Mouse (Mus musculus) stomach, embryonic 14.5 days (tissue): ENCODE data around the gene Zfp316. TPM values are rescaled to one million over a fixed set of nuclear protein-coding genes. Genes with fewer than 3 reads are reported as not detected.

ENCODE experiments used
- ATAC-seq: fragments of 200-750 bp; cut with Nextera tagmentation; 2 replicates; pipeline ENCODE4 v1.8.0; 2017; ENCODE audit warnings: low read depth, moderate TSS enrichment; ENCODE audit not compliant: insufficient number of reproducible peaks, insufficient read depth, low FRiP score
- H3K27ac ChIP-seq: fragments of 300-500 bp; sonication (generic); 2 replicates; pipeline ENCODE4 v1.5.1; 2014; ENCODE audit warnings: mild to moderate bottlenecking, low read length, moderate library complexity, mixed read lengths
- H3K27me3 ChIP-seq: fragments of 300-500 bp; sonication (generic); 2 replicates; pipeline ENCODE4 v1.6.1; 2014; ENCODE audit warnings: low read length, control low read depth, mixed read lengths; ENCODE audit not compliant: control insufficient read depth, insufficient read depth
- H3K36me3 ChIP-seq: fragments of 300-500 bp; sonication (generic); 2 replicates; pipeline ENCODE4 v1.6.1; 2014; ENCODE audit warnings: mild to moderate bottlenecking, control low read depth, low read length, moderate library complexity, mixed read lengths; ENCODE audit not compliant: control insufficient read depth, insufficient read depth
- H3K4me1 ChIP-seq: fragments of 300-500 bp; sonication (generic); 2 replicates; pipeline ENCODE4 v1.6.1; 2014; ENCODE audit warnings: low read length, control low read depth, mixed read lengths; ENCODE audit not compliant: control insufficient read depth, insufficient read depth
- H3K4me2 ChIP-seq: fragments of 300-500 bp; sonication (generic); replicated peaks from 2 replicates; pipeline ENCODE4 v1.6.1; 2014; ENCODE audit warnings: low read depth, low read length, control low read depth
- H3K4me3 ChIP-seq: fragments of 300-500 bp; sonication (generic); 2 replicates; pipeline ENCODE4 v1.5.1; 2014; ENCODE audit warnings: low read depth, low read length, control low read depth
- H3K9ac ChIP-seq: fragments of 300-500 bp; sonication (generic); replicated peaks from 2 replicates; pipeline ENCODE4 v1.6.1; 2014; ENCODE audit warnings: low read depth, mild to moderate bottlenecking, control low read depth, low read length, moderate library complexity, mixed read lengths
- H3K9me3 ChIP-seq: fragments of 300-500 bp; sonication (generic); 2 replicates; pipeline ENCODE4 v1.6.1; 2016; ENCODE audit warnings: low read depth, low read length, control low read depth; ENCODE audit not compliant: control insufficient read depth
- WGBS: fragments of 180-500 bp; shearing (Covaris S2); extraction: QIAGEN DNeasy Blood & Tissue Kit; methylation state at CpG from one replicate; pipeline ENCODE4 v1.1.7; 2014; 5-methylcytosine and 5-hydroxymethylcytosine counted together
- polyA plus RNA-seq: library from polyadenylated mRNA; unstranded; fragments of >200 nt; fragmentation: Nextera tagmentation; extraction: Ambion mirVana; gene quantifications from 2 replicates; pipeline ENCODE4 v1.2.1, GENCODE M21; 2014

Zfp316 gene
- polyA plus RNA-seq, 1 experiment from 2014 or later: 1.5 TPM

- Histone ChIP-seq H3K36me3 (no peaks in the 10 kb centered on the region), H3K9me3 (no peaks in the 10 kb centered on the region), H3K27ac (no peak overlapping the region), H3K27me3 (no peaks in the 10 kb centered on the region), H3K9ac (no peak overlapping the region), H3K4me1 (0 out of 2 replicates have a peak, but pooled peaks cover 6% of the 10 kb centered on the region), H3K4me2 (no peak overlapping the region), H3K4me3 (no peak overlapping the region)
- 81% methylated on average over 3 of the region's 3 CpGs for WGBS
- no peak for ATAC-seq
Observed at GRCm38 (mm10) chr5:143272108-143272507, 2.3 kb upstream of the Zfp316 start.

- Histone ChIP-seq H3K9me3 (no peaks in the 10 kb centered on the region), H3K4me3 (no peak overlapping the region), H3K4me1 (0 out of 2 replicates have a peak, but pooled peaks cover 6% of the 10 kb centered on the region), H3K4me2 (no peak overlapping the region), H3K9ac (no peak overlapping the region), H3K27me3 (no peaks in the 10 kb centered on the region), H3K27ac (no peak overlapping the region), H3K36me3 (no peaks in the 10 kb centered on the region)
- WGBS: 85% methylated on average over 6 of the region's 6 CpGs
- no peak for ATAC-seq
Observed at GRCm38 (mm10) chr5:143271642-143272041, 1.8 kb upstream of the Zfp316 start.

GRCm38 (mm10) chr5:143270151-143270519, 313 bp upstream of the Zfp316 start:
- 0 out of 2 replicates have a peak, but pooled peaks cover 6% of the 10 kb centered on the region for H3K4me1 ChIP-seq
- peak; percentile 53 for ATAC-seq
- 0 out of 2 replicates have a peak overlapping the region, but pooled peaks have one; percentile 10 for H3K27ac ChIP-seq

GRCm38 (mm10) chr5:143268985-143269362, 848 bp downstream of the Zfp316 start:
- peak overlapping the region; percentile 73 for H3K9ac ChIP-seq
- H3K36me3 ChIP-seq: peaks cover 2% of the 10 kb centered on the region
- H3K27me3 ChIP-seq: no peaks in the 10 kb centered on the region
- no peak overlapping the region for H3K27ac ChIP-seq
- H3K4me3 ChIP-seq: peak overlapping the region; percentile 73
- 0 out of 2 replicates have a peak, but pooled peaks cover 6% of the 10 kb centered on the region for H3K4me1 ChIP-seq
- H3K9me3 ChIP-seq: no peaks in the 10 kb centered on the region
- peak overlapping the region; percentile 92 for H3K4me2 ChIP-seq
- 25% methylated on average over 8 of the region's 8 CpGs for WGBS
- ATAC-seq: no peak

More at GRCm38 (mm10) chr5:143270151-143270519, 313 bp upstream of the Zfp316 start:
- 3% methylated on average over 12 of the region's 12 CpGs for WGBS
- Histone ChIP-seq H3K4me3 (peak overlapping the region; percentile 73), H3K27me3 (no peaks in the 10 kb centered on the region), H3K9me3 (no peaks in the 10 kb centered on the region), H3K9ac (peak overlapping the region; percentile 73), H3K4me2 (peak overlapping the region; percentile 92), H3K36me3 (no peaks in the 10 kb centered on the region)

- H3K4me3 ChIP-seq: no peak overlapping the region
- no peak for ATAC-seq
- H3K4me2 ChIP-seq: no peak overlapping the region
- H3K9ac ChIP-seq: no peak overlapping the region
- H3K9me3 ChIP-seq: no peaks in the 10 kb centered on the region
- WGBS: 85% methylated on average over 6 of the region's 6 CpGs
- 0 out of 2 replicates have a peak, but pooled peaks cover 6% of the 10 kb centered on the region for H3K4me1 ChIP-seq
- H3K27ac ChIP-seq: no peak overlapping the region
- H3K27me3 ChIP-seq: no peaks in the 10 kb centered on the region
- H3K36me3 ChIP-seq: peaks cover 17% of the 10 kb centered on the region
Observed at GRCm38 (mm10) chr5:143266794-143267193, 3.0 kb downstream of the Zfp316 start.

- ATAC-seq: no peak
- WGBS: 64% methylated on average over 1 of the region's 1 CpGs
Observed at GRCm38 (mm10) chr5:143265409-143265808, 4.4 kb downstream of the Zfp316 start.

GRCm38 (mm10) chr5:143264689-143265088, 5.1 kb downstream of the Zfp316 start:
- Histone ChIP-seq H3K27me3 (no peaks in the 10 kb centered on the region), H3K4me2 (no peak overlapping the region), H3K4me1 (0 out of 2 replicates have a peak, but pooled peaks cover 4% of the 10 kb centered on the region), H3K27ac (no peak overlapping the region), H3K9ac (no peak overlapping the region), H3K4me3 (no peak overlapping the region), H3K9me3 (no peaks in the 10 kb centered on the region), H3K36me3 (peaks cover 19% of the 10 kb centered on the region)
- no peak for ATAC-seq
- 94% methylated on average over 10 of the region's 10 CpGs for WGBS

More at GRCm38 (mm10) chr5:143265409-143265808, 4.4 kb downstream of the Zfp316 start:
- no peaks in the 10 kb centered on the region for H3K27me3 ChIP-seq
- H3K36me3 ChIP-seq: peaks cover 19% of the 10 kb centered on the region
- no peaks in the 10 kb centered on the region for H3K9me3 ChIP-seq
- H3K4me1 ChIP-seq: 0 out of 2 replicates have a peak, but pooled peaks cover 4% of the 10 kb centered on the region
- H3K4me3 ChIP-seq: no peak overlapping the region
- H3K9ac ChIP-seq: no peak overlapping the region
- H3K4me2 ChIP-seq: no peak overlapping the region
- H3K27ac ChIP-seq: no peak overlapping the region

GRCm38 (mm10) chr5:143261636-143262035, 8.2 kb downstream of the Zfp316 start:
- H3K27ac ChIP-seq: no peak overlapping the region
- H3K9me3 ChIP-seq: no peaks in the 10 kb centered on the region
- no peak for ATAC-seq
- no peaks in the 10 kb centered on the region for H3K4me1 ChIP-seq
- H3K4me3 ChIP-seq: no peak overlapping the region
- no peak overlapping the region for H3K4me2 ChIP-seq
- peaks cover 19% of the 10 kb centered on the region for H3K36me3 ChIP-seq
- peaks cover 10% of the 10 kb centered on the region for H3K27me3 ChIP-seq
- no peak overlapping the region for H3K9ac ChIP-seq
- 95% methylated on average over 8 of the region's 8 CpGs for WGBS

- peaks cover 56% of the 10 kb centered on the region for H3K27me3 ChIP-seq
- 95% methylated on average over 5 of the region's 5 CpGs for WGBS
- no peaks in the 10 kb centered on the region for H3K9me3 ChIP-seq
- H3K36me3 ChIP-seq: peaks cover 4% of the 10 kb centered on the region
- H3K4me2 ChIP-seq: no peak overlapping the region
- H3K4me3 ChIP-seq: no peak overlapping the region
- H3K9ac ChIP-seq: no peak overlapping the region
- no peak overlapping the region for H3K27ac ChIP-seq
- no peak for ATAC-seq
- H3K4me1 ChIP-seq: 0 out of 2 replicates have a peak, but pooled peaks cover 8% of the 10 kb centered on the region
Observed at GRCm38 (mm10) chr5:143255802-143256201, 14.0 kb downstream of the Zfp316 start.
